Mouse (Mus musculus): ENCODE data around the gene Adam15. TPM values are rescaled to one million over a fixed set of nuclear protein-coding genes. Genes with fewer than 3 reads are reported as not detected.

Adam15 gene
- total RNA-seq, 2 experiments from 2014 or later = 35.0 to 40.1 TPM

Other genes with a start within 250 kb of the Adam15 start
- not detected for gene Gm43738, start 248.9 kb downstream of the Adam15 start, total RNA-seq (2021)
- 10 to 100 TPM; 24.7 to 30.7 TPM for gene Fdps, start 248.0 kb downstream of the Adam15 start, total RNA-seq (2021)
- gene Pklr, start 213.9 kb downstream of the Adam15 start, total RNA-seq (2021) = not detected
- gene Hcn3, start 189.8 kb downstream of the Adam15 start, total RNA-seq (2021) = under 1 TPM; 0.41 to 0.42 TPM
- 10 to 100 TPM; 18.2 to 18.6 TPM for gene Clk2, start 185.2 kb downstream of the Adam15 start, total RNA-seq (2021)
- 10 to 100 TPM; 32.1 to 35.6 TPM for gene Scamp3, start 172.5 kb downstream of the Adam15 start, total RNA-seq (2021)
- gene Fam189b, start 166.9 kb downstream of the Adam15 start, total RNA-seq (2021) = 10 to 100 TPM; 10.7 to 12.6 TPM
- gene Gba, start 147.1 kb downstream of the Adam15 start, total RNA-seq (2021) = 10 to 100 TPM; 19.5 to 20.7 TPM
- 10 to 100 TPM; 27.8 to 37.9 TPM for gene Thbs3, start 134.8 kb downstream of the Adam15 start, total RNA-seq (2021)
- 10 to 100 TPM; 42.4 to 52.2 TPM for gene Mtx1, start 122.9 kb downstream of the Adam15 start, total RNA-seq (2021)
- gene Muc1, start 120.9 kb downstream of the Adam15 start, total RNA-seq (2021) = under 1 TPM; 0.21 to 0.22 TPM
- 10 to 100 TPM; 74.0 to 85.6 TPM for gene Krtcap2, start 104.0 kb downstream of the Adam15 start, total RNA-seq (2021)
- gene Trim46, start 103.7 kb downstream of the Adam15 start, total RNA-seq (2021) = under 1 TPM; 0.16 to 0.39 TPM
- 10 to 100 TPM; 32.5 to 37.3 TPM for gene Dpm3, start 90.6 kb downstream of the Adam15 start, total RNA-seq (2021)
- gene Slc50a1, start 79.4 kb downstream of the Adam15 start, total RNA-seq (2021) = 10 to 100 TPM; 14.2 to 14.6 TPM
- 10 to 100 TPM; 20.7 to 22.1 TPM for gene Efna1, start 68.9 kb downstream of the Adam15 start, total RNA-seq (2021)
- not detected for gene Efna3, start 27.0 kb downstream of the Adam15 start, total RNA-seq (2021)
- gene Efna4, start 12.0 kb downstream of the Adam15 start, total RNA-seq (2021) = under 1 TPM; 0.42 to 0.80 TPM
- not detected for gene Dcst2, start 12.0 kb upstream of the Adam15 start, total RNA-seq (2021)
- not detected for gene Dcst1, start 15.3 kb upstream of the Adam15 start, total RNA-seq (2021)
- 10 to 100 TPM; 18.4 to 24.0 TPM for gene Zbtb7b, start 44.8 kb upstream of the Adam15 start, total RNA-seq (2021)
- not detected for gene Lenep, start 52.8 kb upstream of the Adam15 start, total RNA-seq (2021)
- gene Flad1, start 61.9 kb upstream of the Adam15 start, total RNA-seq (2021) = 10 to 100 TPM; 30.9 to 33.4 TPM
- 10 to 100 TPM in 1 of 2 experiments, 1 to 10 TPM in 1; 9.6 to 14.4 TPM for gene Cks1b, start 68.4 kb upstream of the Adam15 start, total RNA-seq (2021)
- 10 to 100 TPM; 35.9 to 38.8 TPM for gene Shc1, start 68.4 kb upstream of the Adam15 start, total RNA-seq (2021)
- gene Pygo2, start 80.2 kb upstream of the Adam15 start, total RNA-seq (2021) = 10 to 100 TPM; 10.8 to 13.6 TPM
- gene Pbxip1, start 86.7 kb upstream of the Adam15 start, total RNA-seq (2021) = 100 to 1,000 TPM; 163 to 164 TPM
- 1 to 10 TPM; 4.6 to 6.3 TPM for gene Pmvk, start 104.5 kb upstream of the Adam15 start, total RNA-seq (2021)
- gene Kcnn3, start 170.2 kb upstream of the Adam15 start, total RNA-seq (2021) = 1 to 10 TPM; 3.3 to 6.0 TPM

All from gastrocnemius, postnatal 14 days (tissue).